Mouse (Mus musculus) CH12.LX (cell line): ENCODE measurements around the gene Chmp2a.

Source experiments
- CHD1 ChIP-seq: IDR thresholded peaks from 2 replicates; pipeline ENCODE4 v1.6.1; 2012; ENCODE audit warnings: low read depth, low read length, improper control_type of control experiment, inconsistent platforms
- CTCF ChIP-seq, 2 experiments: IDR thresholded peaks in 1 of 2; conservative IDR thresholded peaks in 1 of 2; 2 replicates each; pipeline ENCODE4 v1.5.1; 2011 to 2012; ENCODE audit warnings: low read depth in 2 of 2, low read length in 2 of 2, improper control_type of control experiment in 1 of 2, inconsistent platforms in 1 of 2, mild to moderate bottlenecking in 1 of 2, moderate library complexity in 1 of 2
- EP300 ChIP-seq: IDR thresholded peaks from 2 replicates; pipeline ENCODE4 v1.6.1; 2011; ENCODE audit warnings: low read length, improper control_type of control experiment
- ETS1 ChIP-seq: conservative IDR thresholded peaks from 2 replicates; pipeline ENCODE4 v1.6.1; 2012; ENCODE audit warnings: low read depth, mild to moderate bottlenecking, inconsistent platforms, low read length, improper control_type of control experiment, moderate library complexity
- MXI1 ChIP-seq: IDR thresholded peaks from 2 replicates; pipeline ENCODE4 v1.6.1; 2011; ENCODE audit warnings: mild to moderate bottlenecking, low read depth, low read length, improper control_type of control experiment
- POLR2A ChIP-seq: IDR thresholded peaks from 2 replicates; pipeline ENCODE4 v1.6.1; 2011; ENCODE audit warnings: low read depth, mild to moderate bottlenecking, improper control_type of control experiment, low read length
- POLR2AphosphoS2 ChIP-seq: IDR thresholded peaks from 2 replicates; pipeline ENCODE4 v1.6.1; 2011; ENCODE audit warnings: low read depth, low read length, improper control_type of control experiment
- RAD21 ChIP-seq: IDR thresholded peaks from 2 replicates; pipeline ENCODE4 v1.6.1; 2011; ENCODE audit warnings: low read depth, mild to moderate bottlenecking, low read length, improper control_type of control experiment, moderate library complexity
- RCOR1 ChIP-seq: conservative IDR thresholded peaks from 2 replicates; pipeline ENCODE4 v1.6.1; 2012; ENCODE audit warnings: low read depth, mild to moderate bottlenecking, inconsistent platforms, low read length, improper control_type of control experiment
- SIN3A ChIP-seq: IDR thresholded peaks from 2 replicates; pipeline ENCODE4 v1.6.1; 2012; ENCODE audit warnings: low read length, improper control_type of control experiment, inconsistent platforms
- USF2 ChIP-seq: conservative IDR thresholded peaks from 2 replicates; pipeline ENCODE4 v1.6.1; 2011; ENCODE audit warnings: low read depth, low read length, improper control_type of control experiment
- ZC3H11A ChIP-seq: IDR thresholded peaks from 2 replicates; pipeline ENCODE4 v1.6.1; 2012; ENCODE audit warnings: low read depth, mild to moderate bottlenecking, inconsistent platforms, low read length, improper control_type of control experiment
- ZNF384 ChIP-seq: IDR thresholded peaks from 2 replicates; pipeline ENCODE4 v1.6.1; 2012; ENCODE audit warnings: low read depth, low read length, improper control_type of control experiment, inconsistent platforms

DNA sequence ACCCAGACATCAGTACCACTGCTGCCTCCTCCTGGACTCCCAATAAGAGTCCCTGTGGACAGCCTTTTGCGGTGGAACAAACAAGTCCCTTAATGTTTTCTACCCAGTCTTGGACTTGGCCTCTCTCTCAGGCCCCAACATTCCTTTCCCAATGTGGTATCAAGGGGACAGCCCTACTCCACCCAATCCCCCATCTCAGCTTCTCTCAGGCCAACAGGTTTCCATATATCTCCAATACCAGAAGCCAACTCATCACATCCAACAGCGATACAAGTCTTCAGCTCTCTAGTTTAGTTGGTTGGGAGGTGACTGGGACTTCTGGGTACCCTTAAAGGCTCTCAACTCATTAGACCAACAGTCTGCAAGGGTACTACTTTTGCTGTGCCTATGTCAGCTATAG is 18.9 kb upstream of the Chmp2a start:
- TF ChIP-seq CTCF (conservative IDR thresholded peaks at IDR 0.05 in 1 of 2, IDR thresholded peaks at IDR 0.05 in 1 of 2; ENCODE audit: low read depth in 2 of 2, low read length in 2 of 2) (no peak), EP300 (no peak), MXI1 (no peak), POLR2A (no peak), ZNF384 (no peak), CHD1 (no peak), ZC3H11A (no peak), RCOR1 (no peak), USF2 (no peak), SIN3A (no peak), ETS1 (no peak), RAD21 (no peak), POLR2AphosphoS2 (no peak)
